In genomic region chr5:72904903-72905790, GRCm38 (mm10) we compare ENCODE assay signal across 10 mouse cellular contexts. TPM values are rescaled to one million over a fixed set of nuclear protein-coding genes. Genes with fewer than 3 reads are reported as not detected.
DNase-seq lines count a peak whose midpoint lies in the region; ATAC-seq lines count a peak whose summit lies in the region.
"Had no signal": no experiment of that assay in that cellular context is flagged by ENCODE, and none has a peak within 500 bp of the region (broad histone marks: within the 10 kb centered on the region; RNA-seq: fewer than 3 reads in every experiment).

No protein-coding gene starts in this region.

- H3K36me3 ChIP-seq in liver, embryonic 16.5 days (ENCODE audit: control insufficient read depth, insufficient read depth), result no peaks in the 10 kb centered on the region
- no peaks in the 10 kb centered on the region for H3K36me3 ChIP-seq in liver, embryonic 12.5 days
- H3K36me3 ChIP-seq in embryonic facial prominence, embryonic 14.5 days (ENCODE audit: control insufficient read depth, insufficient read depth, low read length), result no peaks in the 10 kb centered on the region
- H3K36me3 ChIP-seq: embryonic facial prominence, embryonic 13.5 days had no signal

- H3K4me1 ChIP-seq in liver, embryonic 16.5 days (ENCODE audit: control insufficient read depth, low read depth, low read length), result no peaks in the 10 kb centered on the region; the same call in 1 of the 2 replicates
- peaks cover 24% of the 10 kb centered on the region for H3K4me1 ChIP-seq in liver, embryonic 12.5 days
- peaks cover 5% of the 10 kb centered on the region; the same call in 1 of the 2 replicates for H3K4me1 ChIP-seq in embryonic facial prominence, embryonic 14.5 days (ENCODE audit: control insufficient read depth, insufficient read depth, low read length)
- H3K4me1 ChIP-seq: embryonic facial prominence, embryonic 13.5 days had no signal

- ATAC-seq in liver, embryonic 16.5 days (ENCODE audit: low read depth), result peak; percentile 80
- no peak for ATAC-seq in liver, embryonic 12.5 days
- ATAC-seq in embryonic facial prominence, embryonic 14.5 days (ENCODE audit: low read depth), result peak; percentile 30; the same call in 1 of the 2 replicates
- ATAC-seq in neutrophil, adult 5-6 weeks (ENCODE audit: extremely low read depth, insufficient number of reproducible peaks, low FRiP score, poor library complexity, severe bottlenecking), result peak; percentile 51

- no peak overlapping the region for H3K27ac ChIP-seq in liver, embryonic 16.5 days (ENCODE audit: low read length)
- H3K27ac ChIP-seq in liver, embryonic 12.5 days, result no peak overlapping the region
- no peak overlapping the region for H3K27ac ChIP-seq in embryonic facial prominence, embryonic 14.5 days (replicated peaks; ENCODE audit: low read depth, low read length)
- H3K27ac ChIP-seq: embryonic facial prominence, embryonic 13.5 days had no signal

- H3K27me3 ChIP-seq in liver, embryonic 16.5 days (ENCODE audit: control insufficient read depth, insufficient read depth, low read depth, low read length), result no peaks in the 10 kb centered on the region
- no peaks in the 10 kb centered on the region for H3K27me3 ChIP-seq in liver, embryonic 12.5 days (replicated peaks)
- H3K27me3 ChIP-seq in embryonic facial prominence, embryonic 14.5 days (replicated peaks; ENCODE audit: control insufficient read depth, insufficient read depth, low read length), result no peaks in the 10 kb centered on the region
- H3K27me3 ChIP-seq: embryonic facial prominence, embryonic 13.5 days had no signal

- no peak overlapping the region for H3K4me2 ChIP-seq in liver, embryonic 16.5 days (ENCODE audit: low read depth, low read length)
- no peak overlapping the region for H3K4me2 ChIP-seq in liver, embryonic 12.5 days
- H3K4me2 ChIP-seq in embryonic facial prominence, embryonic 14.5 days (ENCODE audit: low read depth, low read length), result no peak overlapping the region
- H3K4me2 ChIP-seq: embryonic facial prominence, embryonic 13.5 days had no signal

- no peak overlapping the region for H3K4me3 ChIP-seq in liver, embryonic 16.5 days (ENCODE audit: low read depth, low read length)
- no peak overlapping the region for H3K4me3 ChIP-seq in liver, embryonic 12.5 days
- H3K4me3 ChIP-seq in embryonic facial prominence, embryonic 14.5 days (ENCODE audit: low read depth, low read length), result no peak overlapping the region
- H3K4me3 ChIP-seq: embryonic facial prominence, embryonic 13.5 days had no signal

- WGBS in liver, embryonic 16.5 days (ENCODE audit: insufficient replicate concordance), result 59% methylated on average over 18 of the region's 18 CpGs
- 65% methylated on average over 18 of the region's 18 CpGs for WGBS in liver, embryonic 12.5 days (ENCODE audit: insufficient replicate concordance)
- WGBS in embryonic facial prominence, embryonic 14.5 days, result 74% methylated on average over 18 of the region's 18 CpGs

- no peaks in the 10 kb centered on the region for H3K9me3 ChIP-seq in liver, embryonic 16.5 days (replicated peaks; ENCODE audit: control insufficient read depth, low read length)
- H3K9me3 ChIP-seq in liver, embryonic 12.5 days (replicated peaks), result no peaks in the 10 kb centered on the region
- H3K9me3 ChIP-seq in embryonic facial prominence, embryonic 14.5 days (ENCODE audit: control insufficient read depth, low read length), result no peaks in the 10 kb centered on the region
- H3K9me3 ChIP-seq: embryonic facial prominence, embryonic 13.5 days had no signal

- peak; percentile 54 for DNase-seq in embryonic facial prominence, embryonic 14.5 days (ENCODE audit: low spot score)
- DNase-seq in heart, postnatal 4 days, result peak; percentile 60
- no peak for DNase-seq in cerebellum, adult 11-12 months
- no peak for DNase-seq in right cerebral cortex, adult 18-20 months
- DNase-seq in layer of hippocampus, adult 11-12 months (ENCODE audit: low spot score), result no peak
- DNase-seq: right cerebral cortex, postnatal 14 days had no signal

- H3K9ac ChIP-seq in liver, embryonic 16.5 days (ENCODE audit: low read depth, low read length), result no peak overlapping the region
- H3K9ac ChIP-seq in liver, embryonic 12.5 days, result no peak overlapping the region
- no peak overlapping the region for H3K9ac ChIP-seq in embryonic facial prominence, embryonic 14.5 days (ENCODE audit: low read depth, low read length)
- H3K9ac ChIP-seq: embryonic facial prominence, embryonic 13.5 days had no signal

RNA-seq across cellular contexts. Expression of gene Slain2, which starts 9.0 kb away (rescaled TPM):
- polyA plus RNA-seq in liver, embryonic 16.5 days (2015; fragmentation: Nextera tagmentation; extraction: Ambion mirVana), result 3.2 TPM in 2 replicates
- 13.4 and 14.1 TPM in 2 replicates for polyA plus RNA-seq in liver, embryonic 12.5 days (2016; fragmentation: Nextera tagmentation; extraction: Ambion mirVana)
- 24.9 and 25.5 TPM in 2 replicates for polyA plus RNA-seq in embryonic facial prominence, embryonic 14.5 days (2014; fragmentation: Nextera tagmentation; extraction: Ambion mirVana)
- 100 to 1,000 TPM; 116 to 121 TPM for total RNA-seq in heart, postnatal 4 days (2021)
- 80.0 and 92.8 TPM in 2 replicates for total RNA-seq in neutrophil, adult 5-6 weeks (2017)

RNA-seq across cellular contexts. Expression of gene Tec, which starts 36.9 kb away (rescaled TPM):
- polyA plus RNA-seq in liver, embryonic 16.5 days (2015; fragmentation: Nextera tagmentation; extraction: Ambion mirVana), result 5.2 and 5.7 TPM in 2 replicates
- polyA plus RNA-seq in liver, embryonic 12.5 days (2016; fragmentation: Nextera tagmentation; extraction: Ambion mirVana), result 5.3 and 7.3 TPM in 2 replicates
- 7.8 and 7.9 TPM in 2 replicates for polyA plus RNA-seq in embryonic facial prominence, embryonic 14.5 days (2014; fragmentation: Nextera tagmentation; extraction: Ambion mirVana)
- 10 to 100 TPM; 13.2 TPM for total RNA-seq in heart, postnatal 4 days (2021)
- 145 and 155 TPM in 2 replicates for total RNA-seq in neutrophil, adult 5-6 weeks (2017)

Comparison
In these comparisons a context has a peak if more than half of its experiments do, and no peak if none do; other contexts are left out.
1. DNase-seq: peak in embryonic facial prominence, embryonic 14.5 days (single experiment) and heart, postnatal 4 days (single experiment); none in cerebellum, adult 11-12 months (single experiment), right cerebral cortex, adult 18-20 months (single experiment) and layer of hippocampus, adult 11-12 months (single experiment).